8 mouse cellular contexts compared by ENCODE assay signal in genomic region chr6:114642601-114643528, GRCm38 (mm10). TPM values are rescaled to one million over a fixed set of nuclear protein-coding genes. Genes with fewer than 3 reads are reported as not detected.
DNase-seq lines count a peak whose midpoint lies in the region; ATAC-seq and TF ChIP-seq lines count a peak whose summit lies in the region.

TSS of gene Atg7 (plus strand) at chr6:114643097.

- H3K27ac ChIP-seq in hindbrain, embryonic 14.5 days = peak within 1 kb of the TSS; percentile 48

- peaks cover 6% of the 10 kb centered on the region for H3K27me3 ChIP-seq in Patski
- no peaks in the 10 kb centered on the region for H3K27me3 ChIP-seq in hindbrain, embryonic 14.5 days (ENCODE audit: control insufficient read depth, insufficient read depth, low read length)

- CTCF ChIA-PET in Patski (lab: Charles Lee) = interaction anchor here (1.1 kb wide), 1 partner anchor 9 kb away, joined by 3 read pairs; no protein-coding TSS in a partner anchor

- TF ChIP-seq CTCF in Patski (IDR thresholded peaks at IDR 0.05) = no peak

- H3K4me3 ChIP-seq in hindbrain, embryonic 14.5 days (replicated peaks; ENCODE audit: low read length) = peak within 1 kb of the TSS; percentile 71

- H3K4me1 ChIP-seq in hindbrain, embryonic 14.5 days (replicated peaks; ENCODE audit: control insufficient read depth, insufficient read depth, low read length) = peaks cover 6% of the 10 kb centered on the region; the same call in 1 of the 2 replicates

- peak within 1 kb of the TSS; percentile 71 for H3K9ac ChIP-seq in hindbrain, embryonic 14.5 days

- in situ Hi-C loops in Patski (cut with MboI; ENCODE audit: low pct_unique_long_range_greater_than_20kb) = no loop called here

- under 1% methylated on average over 38 of the region's 38 CpGs for WGBS in hindbrain, embryonic 14.5 days

- peak within 1 kb of the TSS; percentile 91 for H3K4me2 ChIP-seq in hindbrain, embryonic 14.5 days (replicated peaks)

- no peaks in the 10 kb centered on the region for H3K36me3 ChIP-seq in hindbrain, embryonic 14.5 days (replicated peaks; ENCODE audit: control insufficient read depth, insufficient read depth)

- DNase-seq in Patski (ENCODE audit: low read depth, low spot score) = peak; percentile 64
- DNase-seq in cerebellum, postnatal 14 days = peak; percentile 96
- peak; percentile 87 to 90 for DNase-seq in frontal cortex, postnatal 25 days (ENCODE audit: low spot score in 2 of 2)
- peak; percentile 99 for DNase-seq in hindbrain, embryonic 14.5 days (ENCODE audit: low spot score)
- peak; percentile 90 to 93 for DNase-seq in layer of hippocampus, postnatal 36 days
- DNase-seq in lung, postnatal 36 days = peak; percentile 96
- peak; percentile 96 for DNase-seq in retina, postnatal 1 day
- peak; percentile 84 to 87 for DNase-seq in urinary bladder, adult 18-20 months (ENCODE audit: low spot score in 2 of 2)

- POLR2A ChIA-PET in Patski (lab: Charles Lee) = no interaction called here

- ATAC-seq in Patski = peak; percentile 58
- ATAC-seq in hindbrain, embryonic 14.5 days (ENCODE audit: low FRiP score) = peak; percentile 89

- H3K9me3 ChIP-seq in hindbrain, embryonic 14.5 days (ENCODE audit: control insufficient read depth, low read length) = no peaks in the 10 kb centered on the region

RNA-seq across cellular contexts. Expression of gene Atg7, which starts in this region (rescaled TPM):
- 25.5 TPM for polyA plus RNA-seq in Patski (2021)
- 18.6 and 18.9 TPM in 2 replicates for polyA plus RNA-seq in hindbrain, embryonic 14.5 days (2014; fragmentation: Nextera tagmentation; extraction: Ambion mirVana)
- total RNA-seq in layer of hippocampus, postnatal 36 days (2021) = 10 to 100 TPM; 23.3 to 28.4 TPM

Comparison
In these comparisons a context has a peak if more than half of its experiments do, and no peak if none do; other contexts are left out.
1. Peak in every context shown above with its lines: DNase-seq, ATAC-seq, H3K4me3 ChIP-seq and H3K27ac ChIP-seq.